Mouse (Mus musculus): ENCODE results near the gene Tmem141. TPM values are rescaled to one million over a fixed set of nuclear protein-coding genes. Genes with fewer than 3 reads are reported as not detected.

Tmem141 gene
- total RNA-seq (2021) = 10 to 100 TPM; 37.1 to 39.5 TPM
- long read RNA-seq, experiment 1, transcript Tmem141-206 (4 exons, 975 nt) = major isoform, 13 of 35 reads
- long read RNA-seq, experiment 1, transcript Tmem141-205 (5 exons, 795 nt) = minor isoform, 10 of 35 reads
- long read RNA-seq, experiment 1, partial matches to known transcripts = 0 of 35 reads
- long read RNA-seq, experiment 1, other reads (novel, unspliced or antisense) = 9 of 35 reads
- long read RNA-seq, experiment 2, transcript Tmem141-206 (4 exons, 975 nt) = minor isoform, 9 of 48 reads
- long read RNA-seq, experiment 2, transcript Tmem141-205 (5 exons, 795 nt) = major isoform, 13 of 48 reads
- long read RNA-seq, experiment 2, partial matches to known transcripts = 2 of 48 reads
- long read RNA-seq, experiment 2, other reads (novel, unspliced or antisense) = 21 of 48 reads

- peak; percentile 68 to 85 for DNase-seq (ENCODE audit: low spot score in 2 of 2)
Measured at GRCm38 (mm10) chr2:25621229-25622200, at the start of gene Tmem141. TSS of gene Tmem141 (minus strand) at chr2:25622005.

DNA sequence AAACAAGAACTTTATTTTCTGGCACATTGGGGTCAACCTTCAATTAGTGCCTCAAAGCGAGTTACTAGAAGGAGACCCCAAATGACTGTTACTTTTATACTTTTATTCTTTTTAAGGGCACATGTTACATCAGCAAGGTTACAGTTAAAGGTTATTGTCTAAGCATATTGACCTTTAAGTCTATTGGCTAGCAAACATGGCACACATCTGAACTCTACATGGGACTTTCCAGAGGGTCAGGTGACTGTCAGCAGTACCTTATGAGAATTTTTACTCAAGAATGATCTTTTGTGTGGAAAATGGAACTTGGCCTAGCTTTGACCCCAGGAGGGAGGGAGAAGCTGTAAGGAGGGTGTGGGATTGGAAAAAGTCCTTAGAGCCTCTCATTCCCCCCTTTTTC, 44.7 kb upstream of the Tmem141 start:
- no peak for DNase-seq (ENCODE audit: low spot score in 2 of 2)

DNA sequence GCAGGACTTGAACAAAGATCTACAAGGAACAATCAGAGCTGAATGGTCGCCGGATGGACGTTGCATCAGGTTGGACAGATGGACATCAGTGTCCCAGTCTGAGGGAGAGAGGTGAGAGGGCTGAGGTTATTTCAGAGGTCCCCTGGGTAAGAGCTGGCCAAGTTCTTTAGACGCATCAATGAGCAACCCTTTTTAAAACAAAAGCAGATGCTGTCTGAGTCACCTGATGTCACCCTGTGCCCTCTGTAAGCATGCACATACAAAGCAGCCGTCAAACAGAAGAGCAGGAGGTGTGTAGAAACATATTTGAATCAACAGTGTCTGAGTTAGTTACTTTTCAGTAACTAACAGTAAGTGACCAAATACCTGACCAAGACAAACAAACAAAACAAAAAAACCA, 42.3 kb upstream of the Tmem141 start:
- no peak for DNase-seq (ENCODE audit: low spot score in 2 of 2)

DNA sequence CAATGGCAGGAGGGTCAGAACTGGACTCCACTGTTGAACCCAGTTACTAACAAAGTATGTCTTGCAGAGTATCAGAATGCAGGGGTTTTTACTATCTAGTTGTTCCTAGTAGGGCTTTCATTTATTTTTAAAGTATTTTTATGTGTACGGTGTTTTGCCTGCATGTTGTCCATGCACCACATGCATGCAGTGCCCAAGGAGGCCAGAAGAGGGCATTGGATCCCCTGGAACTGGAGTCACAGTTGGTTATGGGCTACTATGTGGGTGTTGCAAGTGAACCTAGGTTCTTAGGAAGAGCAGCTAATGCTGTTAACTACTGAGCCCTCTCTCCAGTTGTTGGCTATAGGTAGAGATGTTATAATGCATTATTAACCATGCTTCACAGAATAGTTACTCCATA, 41.7 kb upstream of the Tmem141 start:
- peak in 1 of 2 experiments; percentile 67 for DNase-seq (ENCODE audit: low spot score in 2 of 2)

- no peak for DNase-seq (ENCODE audit: low spot score in 2 of 2)
Measured at GRCm38 (mm10) chr2:25661245-25661970, 39.6 kb upstream of the Tmem141 start.

- no peak for DNase-seq (ENCODE audit: low spot score in 2 of 2)
Measured at GRCm38 (mm10) chr2:25660279-25660678, 38.5 kb upstream of the Tmem141 start.

DNA sequence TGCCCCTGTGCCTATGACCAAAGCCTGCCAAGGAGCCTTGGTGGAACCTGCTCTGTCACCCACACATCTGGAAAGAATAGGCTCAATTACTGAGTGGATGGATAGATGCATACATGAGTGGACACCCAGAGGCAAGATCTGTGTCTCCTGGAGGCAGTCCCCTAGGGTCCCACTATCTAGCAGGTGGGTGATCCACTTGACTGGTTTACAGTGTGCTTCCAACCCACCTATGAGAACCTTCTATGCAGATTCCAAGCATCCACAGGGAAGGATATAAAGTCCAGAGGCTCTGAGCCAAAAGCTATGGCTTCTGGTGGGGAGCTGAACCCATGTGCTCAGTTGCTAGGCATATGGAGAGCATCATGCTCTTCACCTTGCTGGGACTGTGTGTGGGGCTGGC, 35.8 kb upstream of the Tmem141 start, which contains the start of gene Lcn5:
Gene Lcn5 (plus strand): TSS at position 301 of the 400 bp plus-strand sequence.
- no peak for DNase-seq (ENCODE audit: low spot score in 2 of 2)

GRCm38 (mm10) chr2:25657246-25657645, 35.4 kb upstream of the Tmem141 start:
- no peak for DNase-seq (ENCODE audit: low spot score in 2 of 2)

- no peak for DNase-seq (ENCODE audit: low spot score in 2 of 2)
Measured at GRCm38 (mm10) chr2:25656691-25657090, 34.9 kb upstream of the Tmem141 start.

DNA sequence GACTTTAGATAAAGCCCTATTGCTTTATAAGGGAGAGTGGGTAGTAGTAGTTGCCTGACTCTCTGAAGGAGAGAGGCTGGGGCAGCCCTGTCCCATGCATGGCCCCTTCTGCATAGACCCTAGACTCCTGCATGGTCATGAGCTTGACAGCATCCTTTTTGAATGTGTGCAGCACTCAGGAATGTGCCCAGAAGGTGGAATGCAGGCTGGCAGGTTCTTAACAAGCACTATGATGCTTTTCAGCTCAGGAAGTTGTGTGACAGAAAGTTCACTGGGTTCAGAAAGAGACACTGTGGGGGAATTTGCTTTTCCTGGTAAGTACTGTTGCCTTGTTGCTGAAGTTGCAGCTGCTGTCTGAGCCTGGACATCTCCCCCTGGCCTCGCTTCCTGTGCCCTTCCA, 32.7 kb upstream of the Tmem141 start:
- DNase-seq (ENCODE audit: low spot score in 2 of 2) = no peak

GRCm38 (mm10) chr2:25652902-25653301, 31.1 kb upstream of the Tmem141 start, which contains the start of gene Lcn8:
TSS of gene Lcn8 (plus strand) at chr2:25653120.
- no peak for DNase-seq (ENCODE audit: low spot score in 2 of 2)

- DNase-seq (ENCODE audit: low spot score in 2 of 2) = no peak
Measured at GRCm38 (mm10) chr2:25639890-25640289, 18.1 kb upstream of the Tmem141 start.

DNA sequence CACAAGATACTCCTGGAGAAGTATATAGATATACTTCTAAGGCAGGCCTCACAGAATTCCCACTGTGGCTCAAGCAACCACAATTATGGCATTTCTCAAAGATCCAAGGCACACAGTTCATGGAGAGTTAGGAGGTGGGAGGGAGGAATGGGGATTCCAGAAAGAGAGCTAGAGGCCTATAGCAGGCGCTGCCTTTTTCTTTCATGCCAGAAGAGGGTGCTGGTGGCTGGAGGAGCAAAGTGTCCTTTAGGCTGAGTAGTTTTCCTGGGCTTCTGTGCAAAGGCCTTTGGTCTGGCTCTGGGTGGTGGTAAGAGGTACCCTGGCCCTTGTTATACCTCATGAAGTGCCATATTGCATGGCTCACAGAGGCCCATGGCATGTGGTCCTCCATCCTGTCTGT, 12.2 kb upstream of the Tmem141 start:
- no peak for DNase-seq (ENCODE audit: low spot score in 2 of 2)

GRCm38 (mm10) chr2:25633616-25634015, 11.8 kb upstream of the Tmem141 start:
- DNase-seq (ENCODE audit: low spot score in 2 of 2) = peak in 1 of 2 experiments; percentile 28

- DNase-seq (ENCODE audit: low spot score in 2 of 2) = no peak
Measured at GRCm38 (mm10) chr2:25628738-25629137, 6.9 kb upstream of the Tmem141 start.

- no peak for DNase-seq (ENCODE audit: low spot score in 2 of 2)
Measured at GRCm38 (mm10) chr2:25627811-25628210, 6.0 kb upstream of the Tmem141 start, which contains the start of gene Fcna. TSS of gene Fcna (minus strand) at chr2:25628030.

DNA sequence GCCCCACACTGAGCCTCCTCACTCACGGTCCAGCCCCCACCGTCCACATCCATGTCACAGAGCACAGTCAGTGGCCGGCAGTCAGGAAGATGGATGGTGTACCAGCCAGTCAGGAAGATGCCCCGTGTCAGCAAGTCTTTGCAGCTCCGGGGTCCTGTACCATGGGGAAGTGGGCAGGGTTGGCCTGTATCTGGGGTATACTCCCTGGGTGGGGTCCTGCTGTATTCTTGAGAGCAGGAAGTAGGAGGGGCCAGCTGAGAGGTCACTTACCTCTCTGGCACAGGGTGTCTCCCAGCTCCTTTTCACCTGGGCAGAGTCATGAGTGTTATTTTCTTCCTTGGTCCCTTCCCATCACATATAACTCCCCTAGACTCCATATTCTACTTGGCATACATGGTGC, 4.2 kb upstream of the Tmem141 start:
- DNase-seq (ENCODE audit: low spot score in 2 of 2) = no peak

DNA sequence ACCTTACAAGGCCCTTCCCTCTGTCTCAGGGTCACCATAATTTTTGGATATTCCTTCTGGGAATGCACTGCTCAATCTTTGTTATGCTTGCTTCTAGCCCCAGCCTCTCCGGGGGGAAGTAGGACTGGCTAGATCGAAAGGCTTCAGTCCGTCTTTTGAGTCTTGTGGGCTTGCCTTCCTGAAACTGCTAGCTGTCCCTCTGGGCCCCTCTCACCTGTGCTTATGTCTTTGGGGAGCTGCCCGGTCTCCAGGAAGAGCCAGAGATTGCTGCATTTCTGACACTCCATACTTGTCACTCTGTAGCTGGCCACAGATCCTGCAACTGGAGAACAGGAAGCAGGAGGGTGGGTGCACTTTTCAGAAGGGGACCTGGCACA, 965 bp downstream of the Tmem141 start:
- no peak for DNase-seq (ENCODE audit: low spot score in 2 of 2)

DNA sequence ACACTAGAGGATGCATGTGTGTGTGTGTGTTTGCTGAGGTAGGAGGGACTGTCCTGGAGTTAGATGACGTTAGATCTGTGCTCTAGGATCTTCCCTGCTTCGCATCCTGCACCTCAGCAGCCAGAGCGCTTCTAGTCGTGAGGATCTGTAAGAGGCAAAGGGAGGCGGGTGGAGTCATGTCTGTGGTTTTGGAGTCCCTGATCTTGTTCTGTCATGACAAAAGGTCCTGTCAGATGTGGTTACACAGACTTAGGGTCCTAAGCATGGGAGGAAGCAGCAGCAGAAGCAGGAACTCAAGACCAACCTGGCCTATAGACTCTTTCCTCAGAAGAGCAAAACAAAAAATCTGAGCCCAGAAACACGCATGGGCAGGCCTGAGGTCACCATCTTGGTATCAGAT, 1.4 kb downstream of the Tmem141 start:
- DNase-seq (ENCODE audit: low spot score in 2 of 2) = no peak

GRCm38 (mm10) chr2:25617578-25617977, 4.2 kb downstream of the Tmem141 start, which contains the start of gene Ccdc183:
TSS of gene Ccdc183 (minus strand) at chr2:25617678.
- DNase-seq (ENCODE audit: low spot score in 2 of 2) = no peak

- DNase-seq (ENCODE audit: low spot score in 2 of 2) = no peak
Measured at GRCm38 (mm10) chr2:25616398-25616797, 5.4 kb downstream of the Tmem141 start.

Measured in adrenal gland, postnatal 4 days (tissue).